Mouse (Mus musculus) left cerebral cortex, adult 9 months (tissue): ENCODE measurements around the gene Cyp2a5.
"Not testable (repeated sequence)": the region's sequence is repeated elsewhere in the genome, so short reads cannot be mapped to it uniquely, and the experiment has no call there.

Source experiments
- DNase-seq, 2 experiments: peaks; one replicate each; pipeline ENCODE4 v3.0.0; 2022; ENCODE audit warnings: low spot score in 2 of 2

Gene Cyp2a5

GRCm38 (mm10) chr7:26835059-26835458 lies at the start of gene Cyp2a5:
Gene Cyp2a5, plus strand, starts transcription at chr7:26835305.
- not testable (repeated sequence) for DNase-seq

DNA sequence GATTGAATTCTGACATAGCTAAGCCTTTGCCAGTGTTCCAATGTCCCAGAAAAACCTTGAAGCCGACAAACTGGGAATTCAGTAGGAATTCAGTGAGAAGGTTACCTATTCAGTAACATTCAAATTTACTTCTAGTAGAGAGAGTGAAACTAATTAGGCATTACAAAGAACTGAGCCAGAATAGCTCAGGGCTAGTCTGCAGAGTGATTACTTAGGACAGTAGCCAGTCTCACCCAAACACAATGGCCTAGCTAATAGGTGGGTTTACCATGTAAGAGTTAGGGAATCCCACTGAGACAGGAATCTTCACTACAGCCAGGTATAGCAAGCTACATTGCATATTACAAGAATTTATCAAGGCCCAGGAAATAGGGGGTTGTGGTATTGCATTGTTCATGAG lies 49.1 kb upstream of the Cyp2a5 start:
- DNase-seq = not testable (repeated sequence)

DNA sequence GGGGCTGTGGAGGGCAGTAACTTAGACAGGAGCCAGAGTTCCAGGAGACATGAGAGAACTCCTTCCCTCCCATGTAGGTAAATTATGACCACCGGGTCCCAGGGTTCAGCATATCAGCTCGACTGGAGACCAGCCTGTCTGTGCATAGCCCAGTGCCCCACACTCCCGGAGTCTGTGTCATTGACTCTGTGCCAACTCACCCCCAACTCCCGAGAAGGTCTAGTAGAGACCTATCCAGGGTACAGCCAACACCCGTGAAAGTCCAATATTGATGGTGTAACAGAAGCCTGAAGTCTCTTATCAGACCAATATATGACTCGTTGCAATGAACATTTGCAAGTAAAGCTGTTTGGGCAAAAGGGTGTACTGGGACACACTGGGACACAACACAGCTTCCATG lies 45.1 kb upstream of the Cyp2a5 start:
- DNase-seq = no peak

DNA sequence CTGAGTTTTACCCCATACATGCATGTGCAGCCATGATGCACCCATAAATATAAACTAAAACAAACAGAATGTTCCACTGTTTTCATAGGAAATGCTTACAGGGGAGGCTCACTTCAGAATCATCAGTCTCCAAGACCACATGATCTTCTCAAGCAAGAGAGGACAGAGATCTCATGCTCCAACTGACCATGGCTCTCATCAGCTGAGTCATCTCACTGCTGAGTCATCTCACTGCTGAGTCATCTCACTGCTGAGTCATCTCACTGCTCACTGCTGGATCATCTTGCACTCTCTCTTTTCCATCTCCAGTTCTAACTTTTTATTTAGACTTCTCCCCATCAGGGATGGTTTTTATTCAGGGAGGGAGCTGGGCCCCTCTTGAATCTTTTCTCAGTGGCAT lies 35.0 kb upstream of the Cyp2a5 start:
- DNase-seq = no peak

GRCm38 (mm10) chr7:26800996-26801395 lies 34.1 kb upstream of the Cyp2a5 start:
- no peak for DNase-seq

- DNase-seq = no peak
These were observed 26.5 kb upstream of the Cyp2a5 start, which contains the start of gene Cyp2g1 for GRCm38 (mm10) chr7:26808592-26808991. Gene Cyp2g1, plus strand, starts transcription at chr7:26808892.

DNA sequence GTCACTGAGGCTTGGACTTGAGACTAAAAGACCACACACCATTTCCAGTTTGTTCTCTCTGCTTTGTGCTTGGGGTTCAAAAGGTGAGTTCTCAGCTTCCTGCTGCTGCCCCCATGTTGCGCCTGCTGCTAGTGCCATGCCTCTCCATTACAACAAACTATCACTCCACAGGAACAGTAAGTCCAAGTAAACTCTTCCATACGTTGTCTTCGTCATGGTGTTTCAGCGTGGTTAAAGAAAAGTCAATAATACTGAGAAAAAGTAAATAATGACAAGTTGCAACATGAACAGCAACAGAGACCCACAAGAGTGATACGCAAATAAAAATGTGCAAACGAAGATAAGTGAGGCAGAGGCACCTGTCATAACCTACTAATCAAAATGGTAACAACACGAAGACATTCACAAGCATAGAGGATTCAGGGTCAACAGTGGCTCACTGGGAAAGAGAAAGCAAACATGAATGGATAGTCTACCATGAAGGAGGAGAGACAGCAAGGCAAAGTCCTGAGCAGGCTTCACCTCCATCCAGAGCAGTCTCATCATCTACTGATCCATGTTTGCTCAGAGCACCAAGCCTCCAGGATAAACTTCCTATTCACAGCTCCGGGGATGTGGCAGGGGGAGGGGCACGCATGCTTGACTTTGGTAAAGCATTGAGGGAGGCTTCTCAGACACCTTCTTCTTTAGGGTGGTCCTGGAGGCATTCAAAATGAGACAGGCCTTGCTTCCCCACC lies 3.4 kb upstream of the Cyp2a5 start:
- DNase-seq = not testable (repeated sequence)

- DNase-seq = not testable (repeated sequence)
These were observed 2.4 kb upstream of the Cyp2a5 start for GRCm38 (mm10) chr7:26832668-26833067.

- not testable (repeated sequence) for DNase-seq
These were observed 8.3 kb downstream of the Cyp2a5 start for GRCm38 (mm10) chr7:26843400-26843799.

- DNase-seq = not testable (repeated sequence)
These were observed 15.0 kb downstream of the Cyp2a5 start for GRCm38 (mm10) chr7:26850063-26850462.

DNA sequence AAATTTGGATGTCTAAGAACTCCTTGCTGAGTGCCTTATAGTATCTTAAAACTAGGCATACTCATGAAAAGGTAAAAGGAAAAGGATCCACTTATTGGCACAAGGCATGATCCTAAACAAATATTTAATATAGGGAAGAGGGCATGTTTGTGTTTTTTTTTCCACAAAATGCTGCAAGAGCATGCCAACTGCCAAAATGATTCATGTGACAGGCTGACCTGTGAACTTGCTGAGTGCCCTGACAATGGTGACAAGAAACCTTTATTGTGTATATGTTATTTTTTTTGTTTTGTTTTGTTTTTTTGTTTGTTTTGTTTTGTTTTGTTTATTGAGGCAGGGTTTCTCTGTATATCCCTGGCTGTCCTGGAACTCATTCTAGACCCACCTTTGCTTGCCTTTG lies 43.5 kb downstream of the Cyp2a5 start:
- not testable (repeated sequence) for DNase-seq

- not testable (repeated sequence) for DNase-seq
These were observed 45.5 kb downstream of the Cyp2a5 start for GRCm38 (mm10) chr7:26880600-26880999.
